Mouse (Mus musculus): ENCODE results near the gene Setx.
A peak's percentile ranks its signal among the peaks of the same experiment; 100 is the strongest.

Gene Setx

DNA sequence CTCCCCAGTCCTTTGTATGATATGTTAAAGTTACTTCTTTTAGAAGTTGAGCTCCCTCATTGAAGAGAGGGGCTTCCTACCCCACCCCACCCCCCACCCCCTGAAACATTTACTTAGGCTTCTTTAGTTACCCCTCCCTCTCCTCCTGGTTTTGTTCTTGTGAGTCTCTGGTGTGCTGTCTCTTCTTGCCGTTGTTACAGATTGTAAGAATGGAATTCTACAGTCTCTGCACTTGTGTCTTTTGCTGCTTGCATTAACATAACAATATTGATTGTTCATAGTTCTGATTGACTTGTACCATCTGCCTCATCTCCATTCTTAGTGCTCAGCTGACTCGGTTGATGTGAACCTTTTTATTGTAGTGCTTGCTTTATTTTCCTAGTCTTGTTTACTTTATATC lies 28.0 kb downstream of the Setx start:
- no peak for DNase-seq

DNA sequence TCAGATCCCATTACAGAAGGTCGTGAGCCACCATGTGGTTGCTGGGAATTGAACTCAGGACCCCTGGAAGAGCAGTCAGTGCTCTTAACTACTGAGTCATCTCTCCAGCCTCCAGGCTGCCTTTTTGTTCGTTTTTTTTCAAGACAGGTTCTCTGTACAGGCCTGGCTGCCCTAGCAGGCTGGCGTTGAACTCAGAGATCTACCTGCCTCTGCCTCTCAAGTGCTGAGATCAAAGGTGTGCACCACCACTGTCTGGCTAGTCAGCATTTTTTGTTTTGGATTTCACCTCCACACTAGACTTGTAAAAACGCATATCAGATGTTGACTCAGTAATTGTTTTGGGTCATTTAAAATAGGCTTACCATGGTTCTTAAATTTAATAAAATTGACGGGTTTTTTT lies 44.1 kb downstream of the Setx start:
- no peak for DNase-seq

DNA sequence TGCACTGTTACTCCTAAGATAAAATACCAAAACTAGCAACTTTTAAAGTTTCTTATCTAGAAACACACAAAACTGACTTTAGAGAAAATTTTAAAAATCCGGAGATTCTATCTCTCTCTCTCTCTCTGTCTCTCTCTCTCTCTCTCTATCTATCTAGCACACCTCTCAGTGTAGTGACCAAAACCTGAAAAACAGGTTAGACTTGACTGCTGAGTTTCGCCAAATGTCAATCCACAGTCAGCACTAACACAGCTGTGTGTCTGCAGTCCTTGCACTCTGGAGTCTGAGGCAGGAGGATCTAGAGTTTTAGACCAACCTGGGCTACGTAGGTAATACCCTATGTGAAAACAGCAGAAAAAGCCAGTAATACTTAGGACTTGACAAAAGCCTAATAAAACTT lies 50.9 kb downstream of the Setx start:
- DNase-seq = no peak

GRCm38 (mm10) chr2:29179810-29180209 lies 55.8 kb downstream of the Setx start:
- DNase-seq = no peak

DNA sequence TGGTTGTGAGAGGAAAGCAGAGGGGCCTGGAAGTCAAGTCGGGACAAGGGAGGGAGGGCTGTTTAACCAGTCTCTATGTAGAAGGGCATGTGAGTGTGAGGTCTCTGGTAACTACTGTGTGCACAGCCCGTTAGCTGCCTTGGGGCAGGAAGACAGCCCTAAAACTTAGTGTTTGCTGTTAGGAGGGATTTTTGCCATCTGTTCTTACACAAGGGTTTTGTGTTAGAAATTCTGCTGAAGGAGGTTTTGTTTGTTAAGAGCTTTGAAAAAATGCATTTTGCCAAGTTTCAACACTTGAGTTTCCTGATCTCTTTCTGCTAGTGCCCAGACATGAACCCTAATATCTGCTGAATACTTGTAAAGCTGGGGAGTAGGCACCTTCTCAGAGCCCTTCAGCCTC lies 57.1 kb downstream of the Setx start:
- no peak for DNase-seq

GRCm38 (mm10) chr2:29183266-29183924 lies 59.4 kb downstream of the Setx start:
- no peak for DNase-seq

- DNase-seq = no peak
Measured at GRCm38 (mm10) chr2:29186209-29186608, 62.2 kb downstream of the Setx start.

DNA sequence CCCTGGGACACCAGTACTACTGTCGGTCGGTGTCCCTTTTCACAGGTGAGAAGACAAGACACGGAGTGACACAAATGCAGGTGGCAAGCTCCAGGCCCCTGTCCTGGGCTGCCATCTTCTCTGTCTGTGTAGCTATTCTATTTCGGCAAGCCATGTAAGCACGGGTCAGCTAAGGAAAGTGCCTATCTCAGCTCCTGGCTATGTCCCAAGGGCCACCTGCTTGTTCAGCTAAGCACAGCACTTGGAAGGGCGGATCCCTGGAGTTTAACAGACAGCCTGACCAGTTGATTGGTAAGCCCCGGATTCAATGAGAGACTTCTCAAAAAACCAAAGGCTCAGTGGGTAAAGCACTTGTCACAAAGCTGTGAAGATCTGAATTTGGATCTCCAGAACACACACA lies 66.4 kb downstream of the Setx start:
- no peak for DNase-seq

GRCm38 (mm10) chr2:29191216-29192215 lies 67.5 kb downstream of the Setx start:
- no peak for DNase-seq

DNA sequence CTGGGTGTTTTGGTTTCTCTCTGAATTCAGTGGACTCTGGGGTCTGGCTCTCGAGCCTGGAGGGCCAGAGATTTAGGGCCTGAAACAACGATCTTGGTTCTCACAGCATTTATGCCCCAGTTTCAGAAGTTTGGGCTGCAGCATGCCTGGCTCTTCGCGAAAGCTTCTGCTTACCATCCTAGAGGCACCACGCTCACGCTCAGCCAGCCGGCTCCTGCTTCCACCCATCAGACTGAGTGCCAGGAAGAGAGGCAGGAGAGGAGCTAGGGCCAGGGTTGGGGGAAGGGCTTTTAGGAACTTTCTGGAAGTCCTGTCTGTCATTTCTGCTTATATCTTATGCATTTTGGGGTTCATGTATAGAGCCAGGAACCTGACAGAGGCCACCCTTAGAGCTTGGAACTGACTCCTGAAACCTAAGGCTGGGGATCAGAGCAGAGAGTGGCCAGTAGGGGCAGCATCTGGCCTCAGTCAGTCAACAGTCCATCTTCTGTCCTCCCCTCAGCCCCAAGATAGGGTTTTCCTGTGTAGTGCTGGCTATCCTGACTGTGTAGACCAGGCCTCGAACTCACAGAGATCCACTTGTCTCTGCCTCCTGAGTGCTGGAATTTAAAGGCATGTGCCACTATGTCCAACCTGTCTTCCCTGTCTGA lies 68.8 kb downstream of the Setx start:
- no peak for DNase-seq

DNA sequence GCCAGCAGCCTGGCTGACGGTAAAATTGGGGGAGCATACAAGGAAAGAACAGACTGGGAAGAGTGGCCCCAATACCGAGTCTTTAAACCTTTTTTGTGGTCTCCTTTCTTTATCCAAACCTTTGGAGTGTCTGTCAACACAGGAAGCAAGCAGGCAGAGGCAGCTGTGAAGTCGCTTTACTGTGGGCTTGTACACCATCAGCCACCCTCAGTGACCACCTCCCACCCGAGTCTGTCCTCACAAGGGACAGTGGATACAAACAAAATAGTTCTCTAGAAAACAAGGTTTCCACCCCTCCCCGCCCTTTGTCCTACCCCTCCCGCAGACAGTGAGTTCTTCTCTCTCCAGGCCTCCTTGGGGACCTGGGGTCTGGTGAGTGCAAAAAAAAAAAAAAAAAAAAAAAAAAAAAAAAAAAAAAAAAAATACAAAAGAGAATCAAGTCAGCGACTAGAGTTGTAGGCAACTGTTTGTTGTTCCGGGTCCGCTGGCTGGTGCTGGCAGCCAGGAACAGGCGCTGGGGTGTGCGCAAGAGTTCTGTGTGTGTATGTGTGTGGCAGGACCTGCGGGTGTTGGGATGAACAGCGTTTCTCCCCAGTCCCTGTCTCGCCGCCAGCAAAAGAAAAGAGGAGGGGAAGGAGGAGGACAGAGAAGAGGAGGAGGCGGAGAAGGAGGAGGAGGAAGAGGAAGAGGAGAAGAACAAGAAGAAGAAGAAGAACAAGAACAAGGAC lies 70.0 kb downstream of the Setx start:
- no peak for DNase-seq

GRCm38 (mm10) chr2:29194547-29195463 lies 70.8 kb downstream of the Setx start:
- DNase-seq = peak; percentile 58

GRCm38 (mm10) chr2:29196844-29197243 lies 72.9 kb downstream of the Setx start:
- no peak for DNase-seq

DNA sequence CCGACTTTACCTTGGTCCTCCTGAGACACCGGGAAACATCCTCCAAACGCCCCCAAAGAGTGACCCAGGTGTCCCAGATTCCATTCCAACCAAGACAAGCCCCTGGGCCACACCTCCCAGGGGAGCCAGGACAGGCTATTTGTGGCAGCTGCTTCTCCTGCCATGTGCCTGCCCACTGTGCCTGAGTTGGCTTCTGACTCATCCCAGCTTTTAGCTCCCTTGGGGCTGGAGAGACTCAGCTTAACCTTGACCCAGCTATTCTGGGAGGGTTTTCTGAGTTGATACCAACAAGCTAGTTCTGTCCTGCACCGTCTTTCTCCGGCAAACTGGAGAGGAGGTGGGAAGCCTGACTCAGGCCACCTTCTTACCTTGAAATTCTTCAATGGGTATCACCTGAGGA lies 74.5 kb downstream of the Setx start:
- DNase-seq = no peak

DNA sequence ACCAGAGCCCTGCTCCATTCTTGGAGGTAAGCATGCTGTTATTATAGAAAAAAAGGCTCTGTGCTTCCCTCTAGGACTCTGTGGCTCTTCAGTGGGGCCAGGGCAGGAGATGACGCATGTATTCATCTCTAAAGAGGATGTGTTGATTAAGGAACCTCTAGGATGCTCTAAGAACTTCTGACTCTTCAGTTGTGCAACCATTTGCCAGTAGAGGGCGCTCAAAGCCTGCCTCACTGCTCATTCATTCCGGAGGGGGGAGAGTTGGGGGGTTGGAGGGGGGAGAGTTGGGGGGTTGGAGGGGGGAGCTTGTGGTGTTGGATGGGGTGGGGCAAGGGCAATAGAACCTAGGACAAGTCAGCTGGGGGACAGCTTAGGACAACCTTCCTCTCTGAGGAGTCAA lies 75.9 kb downstream of the Setx start:
- no peak for DNase-seq

GRCm38 (mm10) chr2:29201223-29201955 lies 77.4 kb downstream of the Setx start:
- DNase-seq = no peak

DNA sequence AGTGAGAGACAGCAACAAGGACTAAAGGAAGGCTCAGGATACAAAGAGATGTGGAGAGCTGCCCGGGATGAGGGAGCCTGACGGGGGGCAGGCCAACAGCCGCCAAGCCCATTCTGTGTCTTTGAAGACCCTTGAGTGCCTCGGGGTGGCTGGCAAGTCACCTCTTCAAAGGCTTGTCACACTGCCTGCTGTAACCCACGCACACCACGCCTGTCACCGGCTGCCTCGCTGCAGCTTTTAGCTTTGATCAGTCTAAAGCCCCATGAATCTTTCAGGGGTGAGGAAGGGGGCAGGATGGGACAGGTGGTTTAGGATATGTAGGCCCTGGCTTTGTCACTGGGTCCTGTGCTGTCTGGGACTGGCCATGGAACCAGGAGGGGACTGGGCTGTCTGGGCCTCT lies 82.2 kb downstream of the Setx start:
- no peak for DNase-seq

- DNase-seq = no peak
Measured at GRCm38 (mm10) chr2:29216286-29217012, 92.5 kb downstream of the Setx start.

DNA sequence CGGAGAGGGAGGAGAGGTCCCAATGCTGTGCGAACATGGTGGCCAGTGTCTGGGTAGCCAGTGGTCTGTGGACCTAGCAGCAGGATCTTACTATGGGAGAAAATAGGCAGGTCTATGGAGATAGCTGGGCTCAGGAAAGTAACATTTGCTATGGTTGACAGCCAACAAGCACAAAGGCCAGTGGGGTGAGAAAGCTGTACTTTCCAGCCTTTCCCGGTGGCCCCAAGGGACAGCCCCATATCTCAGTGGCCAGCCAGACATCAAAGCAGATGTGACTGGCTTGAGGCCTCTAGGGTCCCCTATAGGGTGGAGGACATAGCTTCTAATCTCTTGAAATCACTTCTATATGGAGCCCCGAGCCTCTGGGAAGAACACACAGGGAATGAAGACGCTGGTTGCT lies 93.1 kb downstream of the Setx start:
- DNase-seq = no peak

DNA sequence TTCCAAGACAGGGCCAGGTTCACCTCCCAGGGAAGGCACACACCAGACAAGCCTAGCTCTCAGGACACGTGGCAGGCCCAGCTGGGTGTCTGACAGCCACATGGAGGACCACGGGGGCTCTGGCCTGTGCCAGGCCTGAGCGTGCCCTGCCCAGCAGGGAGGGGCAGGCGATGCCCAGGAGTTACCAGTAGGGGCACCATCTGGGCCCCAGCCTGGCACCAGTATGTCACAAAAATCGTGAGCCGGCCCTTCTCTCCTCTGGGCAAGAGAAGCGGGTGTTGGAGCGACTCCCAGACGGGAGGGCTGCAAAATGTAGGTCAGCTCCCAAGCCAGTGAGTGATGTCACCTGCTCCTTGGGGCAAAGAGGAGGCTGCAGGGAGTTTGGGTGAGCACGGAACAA lies 93.9 kb downstream of the Setx start:
- peak; percentile 66 for DNase-seq

Measured in right cerebral cortex, postnatal 25 days (tissue).